12 mouse cellular contexts compared by ENCODE assay signal in genomic region chr4:57005011-57005410, GRCm38 (mm10). TPM values are rescaled to one million over a fixed set of nuclear protein-coding genes. Genes with fewer than 3 reads are reported as not detected.
DNase-seq lines count a peak whose midpoint lies in the region; ATAC-seq and TF ChIP-seq lines count a peak whose summit lies in the region.
"Had no signal": no experiment of that assay in that cellular context is flagged by ENCODE, and none has a peak within 500 bp of the region (broad histone marks: within the 10 kb centered on the region; RNA-seq: fewer than 3 reads in every experiment).

No protein-coding gene starts in this region.

- no peak overlapping the region for H3K9ac ChIP-seq in forebrain, embryonic 15.5 days (replicated peaks)
- no peak overlapping the region for H3K9ac ChIP-seq in forebrain, embryonic 11.5 days (ENCODE audit: low read length)
- H3K9ac ChIP-seq in lung, postnatal 0 days (replicated peaks; ENCODE audit: low read depth) = no peak overlapping the region
- H3K9ac ChIP-seq in forebrain, postnatal 0 days = no peak overlapping the region

- no peak overlapping the region for H3K27ac ChIP-seq in forebrain, embryonic 15.5 days (replicated peaks)
- no peak overlapping the region for H3K27ac ChIP-seq in forebrain, embryonic 11.5 days (ENCODE audit: low read depth, low read length)
- H3K27ac ChIP-seq in lung, postnatal 0 days (ENCODE audit: low read length) = no peak overlapping the region
- no peak overlapping the region for H3K27ac ChIP-seq in forebrain, postnatal 0 days (ENCODE audit: low read depth, low read length)

- DNase-seq in forebrain, embryonic 11.5 days (ENCODE audit: low spot score) = no peak
- DNase-seq in lung, postnatal 0 days (ENCODE audit: low spot score) = no peak
- DNase-seq in lung, postnatal 14 days = no peak
- peak; percentile 38 for DNase-seq in cerebellum, adult 11 months
- DNase-seq in forebrain, postnatal 0 days = peak; percentile 78
- no peak for DNase-seq in spleen, adult 18-20 months
- no peak for DNase-seq in gastrocnemius, postnatal 4 days (ENCODE audit: low spot score in 2 of 2)
- DNase-seq: heart, postnatal 10 days; thymus, postnatal 36 days had no signal

- TF ChIP-seq CTCF in lung, postnatal 0 days (IDR thresholded peaks at IDR 0.05) = no peak
- TF ChIP-seq CTCF in forebrain, postnatal 0 days (IDR thresholded peaks at IDR 0.05; ENCODE audit: low read depth) = no peak

- WGBS in forebrain, embryonic 15.5 days = 56% methylated on average over 8 of the region's 8 CpGs
- WGBS in forebrain, embryonic 11.5 days = 73% methylated on average over 8 of the region's 8 CpGs
- 62% methylated on average over 8 of the region's 8 CpGs for WGBS in lung, postnatal 0 days
- 48% methylated on average over 8 of the region's 8 CpGs for WGBS in forebrain, postnatal 0 days

- peak; percentile 76 for ATAC-seq in forebrain, embryonic 15.5 days (replicated peaks)
- ATAC-seq in forebrain, embryonic 11.5 days (replicated peaks; ENCODE audit: low FRiP score) = no peak
- ATAC-seq in lung, postnatal 0 days = peak; percentile 21; the same call in 1 of the 2 replicates
- peak; percentile 88 for ATAC-seq in forebrain, postnatal 0 days

- no peak for TF ChIP-seq EP300 in lung, postnatal 0 days (IDR thresholded peaks at IDR 0.05)

- H3K4me3 ChIP-seq in forebrain, embryonic 15.5 days = no peak overlapping the region
- no peak overlapping the region for H3K4me3 ChIP-seq in forebrain, embryonic 11.5 days (ENCODE audit: low read depth, low read length)
- no peak overlapping the region for H3K4me3 ChIP-seq in lung, postnatal 0 days (ENCODE audit: low read depth, low read length)
- H3K4me3 ChIP-seq in forebrain, postnatal 0 days (ENCODE audit: low read depth, low read length) = no peak overlapping the region
- H3K4me3 ChIP-seq: megakaryocyte, embryonic 14.5 days had no signal

- H3K9me3 ChIP-seq in forebrain, embryonic 15.5 days = no peaks in the 10 kb centered on the region
- H3K9me3 ChIP-seq in forebrain, embryonic 11.5 days (ENCODE audit: control insufficient read depth, low read length) = no peaks in the 10 kb centered on the region
- no peaks in the 10 kb centered on the region for H3K9me3 ChIP-seq in lung, postnatal 0 days (ENCODE audit: low read length)
- no peaks in the 10 kb centered on the region for H3K9me3 ChIP-seq in forebrain, postnatal 0 days (ENCODE audit: low read length)

- peaks cover 6% of the 10 kb centered on the region for H3K4me1 ChIP-seq in forebrain, embryonic 15.5 days
- H3K4me1 ChIP-seq in forebrain, embryonic 11.5 days (replicated peaks; ENCODE audit: control insufficient read depth, insufficient read depth, low read length) = no peaks in the 10 kb centered on the region
- H3K4me1 ChIP-seq in lung, postnatal 0 days (ENCODE audit: insufficient read depth, low read depth, low read length) = no peaks in the 10 kb centered on the region
- peaks cover 7% of the 10 kb centered on the region; the same call in 1 of the 2 replicates for H3K4me1 ChIP-seq in forebrain, postnatal 0 days (ENCODE audit: insufficient read depth)

- H3K4me2 ChIP-seq in forebrain, embryonic 15.5 days (replicated peaks) = no peak overlapping the region
- no peak overlapping the region for H3K4me2 ChIP-seq in forebrain, embryonic 11.5 days (ENCODE audit: low read depth, low read length, severe bottlenecking)
- H3K4me2 ChIP-seq in lung, postnatal 0 days (replicated peaks; ENCODE audit: low read depth, low read length) = no peak overlapping the region
- no peak overlapping the region for H3K4me2 ChIP-seq in forebrain, postnatal 0 days (ENCODE audit: low read depth)
- H3K4me2 ChIP-seq: liver, embryonic 11.5 days had no signal

- H3K27me3 ChIP-seq in forebrain, embryonic 15.5 days = no peaks in the 10 kb centered on the region
- H3K27me3 ChIP-seq in forebrain, embryonic 11.5 days (ENCODE audit: control insufficient read depth, insufficient read depth, low read length) = no peaks in the 10 kb centered on the region
- H3K27me3 ChIP-seq in lung, postnatal 0 days (replicated peaks; ENCODE audit: insufficient read depth, low read length) = no peaks in the 10 kb centered on the region
- H3K27me3 ChIP-seq in forebrain, postnatal 0 days (ENCODE audit: insufficient read depth, low read length) = no peaks in the 10 kb centered on the region

- no peaks in the 10 kb centered on the region for H3K36me3 ChIP-seq in forebrain, embryonic 15.5 days
- no peaks in the 10 kb centered on the region for H3K36me3 ChIP-seq in forebrain, embryonic 11.5 days (ENCODE audit: control insufficient read depth, insufficient read depth, low read length)
- H3K36me3 ChIP-seq in lung, postnatal 0 days (ENCODE audit: insufficient read depth, low read length) = no peaks in the 10 kb centered on the region
- H3K36me3 ChIP-seq in forebrain, postnatal 0 days (ENCODE audit: insufficient read depth) = no peaks in the 10 kb centered on the region

RNA-seq across cellular contexts. Expression of gene Frrs1l, which starts 14.8 kb away (rescaled TPM):
- 20.3 and 23.5 TPM in 2 replicates for polyA plus RNA-seq in forebrain, embryonic 15.5 days (2015; fragmentation: Nextera tagmentation; extraction: Ambion mirVana)
- polyA plus RNA-seq in forebrain, embryonic 11.5 days (2014; fragmentation: Nextera tagmentation; extraction: Ambion mirVana) = 5.3 and 5.4 TPM in 2 replicates
- polyA plus RNA-seq in lung, postnatal 0 days (2015; fragmentation: Nextera tagmentation; extraction: Ambion mirVana) = 0.91 and 1.7 TPM in 2 replicates
- total RNA-seq in forebrain, postnatal 0 days (2014; rRNA removed) = 41.9 and 43.4 TPM in 2 replicates
- 13.7 and 25.2 TPM in 2 replicates for polyA plus RNA-seq in forebrain, postnatal 0 days (2015; fragmentation: Nextera tagmentation; extraction: Ambion mirVana)
- under 1 TPM; 0.05 to 0.26 TPM for total RNA-seq in gastrocnemius, postnatal 4 days (2021)

RNA-seq across cellular contexts. Expression of gene Tmem245, which starts 57.8 kb away (rescaled TPM):
- polyA plus RNA-seq in forebrain, embryonic 15.5 days (2015; fragmentation: Nextera tagmentation; extraction: Ambion mirVana) = 8.9 and 9.0 TPM in 2 replicates
- polyA plus RNA-seq in forebrain, embryonic 11.5 days (2014; fragmentation: Nextera tagmentation; extraction: Ambion mirVana) = 9.5 and 12.7 TPM in 2 replicates
- polyA plus RNA-seq in lung, postnatal 0 days (2015; fragmentation: Nextera tagmentation; extraction: Ambion mirVana) = 12.6 and 16.7 TPM in 2 replicates
- 14.0 and 24.7 TPM in 2 replicates for total RNA-seq in forebrain, postnatal 0 days (2014; rRNA removed)
- 4.2 and 9.8 TPM in 2 replicates for polyA plus RNA-seq in forebrain, postnatal 0 days (2015; fragmentation: Nextera tagmentation; extraction: Ambion mirVana)
- total RNA-seq in gastrocnemius, postnatal 4 days (2021) = 10 to 100 TPM; 28.6 to 32.3 TPM

Comparison
In these comparisons a context has a peak if more than half of its experiments do, and no peak if none do; other contexts are left out.
1. DNase-seq: peak in cerebellum, adult 11 months (single experiment) and forebrain, postnatal 0 days (single experiment); none in forebrain, embryonic 11.5 days (single experiment), lung, postnatal 0 days (single experiment), lung, postnatal 14 days (single experiment), spleen, adult 18-20 months (0 of 2) and gastrocnemius, postnatal 4 days (0 of 2).